Mouse (Mus musculus): ENCODE data around the gene Syngap1. TPM values are rescaled to one million over a fixed set of nuclear protein-coding genes. Genes with fewer than 3 reads are reported as not detected.
"Not testable (repeated sequence)": the region's sequence is repeated elsewhere in the genome, so short reads cannot be mapped to it uniquely, and the experiment has no call there.

The Syngap1 gene
- total RNA-seq, 1 experiment from 2014 or later, result 14.7 TPM

DNA sequence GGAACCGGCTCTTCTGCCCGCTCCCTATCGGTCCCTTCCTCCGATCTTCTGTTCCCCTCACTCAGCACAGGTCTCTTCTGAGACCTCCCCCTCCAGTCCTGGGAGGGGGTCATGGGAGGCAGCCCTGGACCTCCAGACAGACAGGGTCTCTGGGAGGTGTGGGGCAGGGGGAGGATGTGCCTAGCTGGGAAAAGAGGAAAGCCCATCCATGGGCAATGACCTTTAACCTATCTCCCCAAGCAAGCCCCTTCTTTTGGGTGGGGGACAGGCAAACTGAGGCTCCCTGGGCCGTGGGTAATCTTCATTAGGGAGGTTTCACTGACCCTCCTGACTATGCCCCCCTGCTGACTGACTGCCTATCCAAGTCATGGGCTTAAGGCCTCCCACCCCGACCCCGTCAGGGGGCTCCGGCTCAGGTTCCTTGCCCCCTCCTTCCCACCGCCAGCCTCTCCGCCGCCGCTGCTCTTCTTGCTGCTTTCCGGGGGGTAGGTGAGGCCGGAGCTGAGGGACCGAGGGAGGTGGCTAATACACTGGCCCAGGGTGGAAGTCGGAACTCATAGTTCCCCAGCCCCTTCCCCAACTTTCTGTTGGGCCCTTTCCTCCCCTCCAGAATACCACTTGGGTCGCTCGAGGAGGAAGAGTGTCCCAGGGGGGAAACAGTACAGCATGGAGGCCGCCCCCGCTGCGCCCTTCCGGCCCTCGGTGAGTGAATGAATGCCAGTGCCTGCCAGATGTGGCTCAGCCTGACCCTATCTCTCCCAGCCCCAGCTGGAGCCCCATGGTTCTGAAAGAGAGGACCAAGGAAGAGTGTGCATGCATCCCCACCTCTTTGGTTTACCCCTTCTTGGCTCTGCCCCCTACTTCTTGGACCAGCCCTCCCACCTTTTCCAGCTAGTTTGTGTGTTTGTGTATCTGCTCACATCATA lies 11.2 kb downstream of the Syngap1 start:
- ATAC-seq (replicated peaks; ENCODE audit: low read depth, poor library complexity, severe bottlenecking), result no peak

DNA sequence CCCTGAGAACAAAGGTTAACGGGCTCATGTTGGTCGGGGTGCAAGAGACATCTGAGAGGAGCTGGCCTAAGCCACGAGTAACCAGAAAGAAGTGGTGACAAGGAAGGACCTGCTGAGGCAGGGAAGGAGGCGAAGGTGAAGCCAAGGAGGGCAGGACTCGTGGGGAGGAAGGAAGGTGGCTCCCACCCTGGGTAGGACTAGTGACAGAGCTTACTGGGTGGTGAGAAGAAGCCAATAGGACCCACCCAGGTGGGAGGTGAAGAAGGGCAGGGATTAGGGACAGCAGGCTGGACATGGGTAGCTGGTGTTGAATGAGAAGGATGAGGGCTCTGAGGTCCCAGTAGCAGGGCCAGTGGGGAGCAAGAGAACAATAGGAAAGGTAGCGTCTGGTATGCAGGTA lies 12.1 kb downstream of the Syngap1 start:
- no peak for ATAC-seq (replicated peaks; ENCODE audit: low read depth, poor library complexity, severe bottlenecking)

DNA sequence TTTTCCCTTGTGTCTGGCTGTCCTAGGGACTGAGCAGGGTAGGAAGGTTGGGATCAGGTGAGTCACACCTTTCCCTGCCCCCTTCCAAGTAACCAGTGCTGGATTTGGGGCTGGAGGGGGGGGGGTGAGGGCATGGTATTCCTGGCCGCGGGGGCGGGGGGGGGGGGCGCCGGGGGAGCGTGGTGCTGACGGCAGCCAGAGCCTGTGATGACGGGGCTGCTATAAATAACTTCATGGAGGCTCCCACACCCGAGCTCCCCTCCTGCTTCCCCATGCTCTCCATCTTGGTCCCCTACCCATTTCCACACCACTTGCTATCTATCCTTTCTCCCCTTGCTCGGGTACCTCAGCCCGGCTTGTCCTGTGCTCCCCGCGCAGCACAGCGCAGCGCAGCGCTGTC lies 12.7 kb downstream of the Syngap1 start:
- ATAC-seq (replicated peaks; ENCODE audit: low read depth, poor library complexity, severe bottlenecking), result no peak

DNA sequence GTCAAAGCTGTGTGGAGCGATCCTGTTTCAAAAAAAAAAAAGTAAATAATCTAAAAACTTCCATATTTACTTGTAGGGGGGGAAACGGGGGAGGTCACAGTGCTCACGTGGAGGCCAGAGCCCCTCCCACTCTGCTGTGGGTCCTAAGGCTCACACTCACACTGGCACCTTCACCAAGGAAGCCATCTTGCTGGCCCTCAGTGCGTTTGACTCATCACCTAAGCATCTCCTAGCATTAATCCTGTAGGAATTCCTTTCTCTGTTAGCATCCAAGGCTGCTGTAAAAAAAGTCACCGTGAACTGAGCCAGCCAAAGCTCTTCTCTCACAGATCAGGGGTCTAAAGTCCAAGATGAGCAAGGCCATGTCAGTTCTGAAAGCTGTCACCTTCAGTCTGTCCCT lies 15.3 kb downstream of the Syngap1 start:
- no peak for ATAC-seq (replicated peaks; ENCODE audit: low read depth, poor library complexity, severe bottlenecking)

DNA sequence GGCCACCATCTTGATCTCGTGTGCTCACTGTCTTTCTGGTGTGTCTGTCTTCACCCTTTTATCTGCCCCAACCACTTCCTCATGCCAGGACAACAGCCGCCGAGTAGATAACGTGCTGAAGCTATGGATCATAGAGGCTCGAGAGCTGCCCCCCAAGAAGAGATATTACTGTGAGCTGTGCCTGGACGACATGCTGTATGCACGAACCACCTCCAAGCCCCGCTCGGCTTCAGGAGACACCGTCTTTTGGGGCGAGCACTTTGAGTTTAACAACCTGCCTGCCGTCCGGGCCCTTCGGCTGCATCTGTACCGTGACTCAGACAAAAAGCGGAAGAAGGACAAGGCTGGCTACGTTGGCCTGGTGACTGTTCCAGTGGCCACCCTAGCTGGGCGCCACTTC lies 15.8 kb downstream of the Syngap1 start:
- peak; percentile 75 for ATAC-seq (replicated peaks; ENCODE audit: low read depth, poor library complexity, severe bottlenecking)

DNA sequence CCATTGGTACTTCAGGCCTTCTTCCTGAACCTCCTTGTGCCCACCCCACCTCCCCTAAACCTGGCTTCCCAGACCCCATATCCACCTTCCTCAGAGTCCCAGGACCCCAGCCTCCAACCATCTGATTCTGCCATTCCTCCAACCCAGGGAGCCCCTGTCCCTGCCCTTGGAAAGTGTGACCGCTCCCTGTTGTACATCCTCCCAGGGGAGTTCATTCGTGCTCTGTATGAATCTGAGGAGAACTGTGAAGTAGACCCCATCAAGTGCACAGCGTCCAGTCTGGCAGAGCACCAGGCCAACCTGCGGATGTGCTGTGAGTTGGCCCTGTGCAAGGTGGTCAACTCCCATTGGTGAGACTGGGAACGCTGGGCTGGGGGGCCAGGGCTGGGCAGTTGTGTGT lies 16.8 kb downstream of the Syngap1 start:
- no peak for ATAC-seq (replicated peaks; ENCODE audit: low read depth, poor library complexity, severe bottlenecking)

DNA sequence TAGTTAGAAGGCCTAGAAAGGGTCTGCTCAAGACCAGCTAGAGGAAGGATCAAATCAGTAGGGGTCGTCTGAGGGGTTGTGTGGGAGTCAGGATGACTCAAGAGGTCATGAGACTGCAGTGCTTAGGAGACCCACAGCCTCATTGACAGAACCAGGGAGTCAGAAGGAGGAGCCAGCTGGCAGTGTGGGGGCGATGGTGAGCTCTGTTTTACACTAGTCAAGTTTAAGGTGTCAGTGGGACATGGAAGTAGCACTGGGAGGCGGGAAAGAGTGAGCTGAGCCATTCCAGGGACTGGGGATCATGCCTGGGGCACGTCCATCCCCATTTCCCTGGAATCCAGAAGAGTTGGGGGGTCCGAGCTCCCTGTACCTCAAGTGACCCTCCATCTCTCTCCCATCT lies 17.8 kb downstream of the Syngap1 start:
- no peak for ATAC-seq (replicated peaks; ENCODE audit: low read depth, poor library complexity, severe bottlenecking)

DNA sequence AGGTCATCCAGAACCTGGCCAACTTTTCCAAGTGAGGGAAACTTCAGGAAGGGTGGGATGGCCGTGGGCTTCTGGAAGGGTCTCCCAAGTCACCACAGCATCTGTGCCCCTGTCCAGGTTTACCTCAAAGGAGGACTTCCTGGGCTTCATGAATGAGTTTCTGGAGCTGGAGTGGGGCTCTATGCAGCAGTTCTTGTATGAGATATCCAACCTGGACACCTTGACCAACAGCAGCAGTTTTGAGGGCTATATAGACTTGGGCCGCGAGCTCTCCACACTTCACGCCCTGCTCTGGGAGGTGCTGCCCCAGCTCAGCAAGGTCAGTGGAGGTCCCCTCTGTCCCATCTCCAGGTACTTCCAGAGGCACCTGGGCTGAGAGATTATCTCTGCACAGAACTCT lies 18.8 kb downstream of the Syngap1 start:
- ATAC-seq (replicated peaks; ENCODE audit: low read depth, poor library complexity, severe bottlenecking), result no peak

DNA sequence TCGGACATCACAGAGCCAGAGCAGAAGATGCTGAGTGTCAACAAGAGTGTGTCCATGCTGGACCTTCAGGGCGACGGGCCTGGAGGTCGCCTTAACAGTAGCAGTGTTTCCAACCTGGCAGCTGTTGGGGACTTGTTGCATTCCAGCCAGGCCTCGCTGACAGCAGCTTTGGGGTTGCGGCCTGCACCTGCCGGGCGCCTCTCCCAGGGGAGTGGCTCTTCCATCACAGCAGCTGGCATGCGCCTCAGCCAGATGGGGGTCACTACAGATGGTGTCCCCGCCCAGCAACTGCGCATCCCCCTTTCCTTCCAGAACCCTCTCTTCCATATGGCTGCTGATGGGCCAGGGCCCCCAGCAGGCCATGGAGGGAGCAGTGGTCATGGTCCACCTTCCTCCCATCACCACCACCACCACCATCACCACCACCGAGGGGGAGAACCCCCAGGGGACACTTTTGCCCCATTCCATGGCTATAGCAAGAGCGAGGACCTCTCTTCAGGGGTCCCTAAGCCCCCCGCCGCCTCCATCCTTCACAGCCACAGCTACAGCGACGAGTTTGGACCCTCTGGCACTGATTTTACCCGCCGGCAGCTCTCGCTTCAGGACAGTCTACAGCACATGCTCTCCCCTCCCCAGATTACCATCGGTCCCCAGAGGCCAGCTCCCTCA lies 20.7 kb downstream of the Syngap1 start:
- ATAC-seq (replicated peaks; ENCODE audit: low read depth, poor library complexity, severe bottlenecking), result no peak

DNA sequence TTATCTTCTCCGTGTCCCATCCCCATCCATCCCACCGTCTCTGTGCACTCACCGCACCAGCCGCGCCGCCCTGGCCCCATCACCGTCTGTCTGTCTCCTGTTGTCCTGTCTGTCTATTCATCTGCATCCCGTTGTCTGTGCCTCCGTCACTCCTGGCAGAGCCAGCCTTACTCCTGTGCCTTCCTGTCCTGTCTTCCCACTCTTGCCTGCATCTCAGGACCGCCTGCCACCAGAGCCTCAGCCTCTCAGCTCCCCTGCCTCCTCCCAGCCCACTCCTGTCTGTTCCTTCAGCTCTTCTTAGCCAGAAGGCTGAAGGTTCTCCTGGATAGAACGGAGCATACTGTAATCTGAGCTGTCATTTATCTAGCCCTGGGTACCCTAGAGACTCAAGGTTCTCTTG lies 25.9 kb downstream of the Syngap1 start:
- no peak for ATAC-seq (replicated peaks; ENCODE audit: low read depth, poor library complexity, severe bottlenecking)

DNA sequence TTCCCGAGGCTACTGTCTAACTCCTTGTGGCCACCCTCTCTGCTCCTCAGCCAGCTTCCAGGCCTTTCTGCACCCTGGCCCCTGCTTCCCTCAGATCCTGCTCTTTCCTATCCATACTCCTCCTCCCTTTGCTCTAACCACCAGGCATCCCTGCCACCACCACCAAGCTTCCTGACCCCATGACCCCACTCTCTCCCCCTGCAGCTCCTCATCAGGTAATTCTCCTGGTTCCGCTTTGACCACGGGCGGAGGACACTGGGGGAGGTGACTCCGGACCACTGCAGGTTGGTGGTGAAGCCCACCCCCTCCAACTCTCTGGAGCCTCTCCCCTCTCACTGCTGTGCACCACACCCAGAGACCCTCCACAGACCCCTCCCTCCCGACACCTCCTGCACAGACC lies 26.4 kb downstream of the Syngap1 start:
- no peak for ATAC-seq (replicated peaks; ENCODE audit: low read depth, poor library complexity, severe bottlenecking)

DNA sequence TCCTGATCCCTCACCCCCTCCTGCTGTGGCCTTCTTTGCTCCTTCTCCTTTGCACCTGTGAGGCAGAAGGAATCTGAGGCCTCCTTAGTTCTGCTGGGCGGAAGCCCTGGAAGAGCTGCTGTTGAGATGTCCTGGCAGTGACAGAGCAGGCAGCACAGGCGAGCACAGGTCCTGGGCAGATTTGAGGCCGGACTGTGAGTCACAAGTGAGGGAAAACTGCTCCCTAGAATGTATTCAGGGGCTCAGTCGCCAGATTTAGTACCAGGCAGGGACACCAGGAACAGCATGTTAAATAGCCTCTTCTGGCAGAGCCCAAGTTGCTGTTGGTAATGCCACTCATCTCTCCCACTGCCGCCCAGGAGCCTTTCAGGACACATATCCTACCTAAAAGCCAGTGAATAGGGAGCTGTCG lies 27.2 kb downstream of the Syngap1 start:
- ATAC-seq (replicated peaks; ENCODE audit: low read depth, poor library complexity, severe bottlenecking), result no peak

DNA sequence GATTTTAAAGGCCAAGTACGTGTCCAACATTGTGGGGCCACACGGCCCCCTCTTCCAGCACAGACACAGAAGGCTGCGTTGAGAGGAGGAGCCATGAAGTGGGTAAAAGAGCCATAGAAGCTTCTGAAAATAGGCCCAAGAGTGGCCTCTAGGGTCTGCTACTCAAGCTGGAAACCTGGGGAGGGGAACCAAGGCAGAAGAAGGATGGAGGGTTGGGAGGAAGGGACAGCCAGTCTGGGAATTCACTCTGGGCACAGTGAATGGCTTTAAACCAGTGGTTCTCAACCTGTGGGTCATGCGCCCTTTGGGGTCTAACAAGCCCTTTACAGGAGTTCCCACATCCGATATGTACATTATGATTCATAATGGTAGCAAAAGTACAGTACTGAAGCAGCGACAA lies 28.2 kb downstream of the Syngap1 start:
- ATAC-seq (replicated peaks; ENCODE audit: low read depth, poor library complexity, severe bottlenecking), result no peak

DNA sequence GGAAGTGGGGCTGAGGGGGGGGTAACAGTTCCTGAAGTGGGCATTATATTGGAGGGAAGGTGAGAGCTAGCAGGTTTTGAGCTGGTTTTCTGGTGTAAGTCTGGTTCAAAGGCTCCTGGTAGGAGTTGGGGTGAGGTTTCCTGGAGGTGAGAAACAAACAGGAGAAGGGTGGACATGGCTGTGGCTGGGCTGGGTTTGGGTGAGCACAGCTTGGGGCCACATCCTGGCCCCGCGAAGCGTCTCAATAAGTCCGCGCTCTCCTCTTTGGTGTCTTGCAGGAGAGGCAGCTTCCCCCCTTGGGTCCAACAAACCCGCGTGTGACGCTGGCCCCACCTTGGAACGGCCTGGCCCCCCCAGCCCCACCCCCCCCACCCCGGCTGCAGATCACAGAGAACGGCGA lies 29.2 kb downstream of the Syngap1 start:
- no peak for ATAC-seq (replicated peaks; ENCODE audit: low read depth, poor library complexity, severe bottlenecking)

DNA sequence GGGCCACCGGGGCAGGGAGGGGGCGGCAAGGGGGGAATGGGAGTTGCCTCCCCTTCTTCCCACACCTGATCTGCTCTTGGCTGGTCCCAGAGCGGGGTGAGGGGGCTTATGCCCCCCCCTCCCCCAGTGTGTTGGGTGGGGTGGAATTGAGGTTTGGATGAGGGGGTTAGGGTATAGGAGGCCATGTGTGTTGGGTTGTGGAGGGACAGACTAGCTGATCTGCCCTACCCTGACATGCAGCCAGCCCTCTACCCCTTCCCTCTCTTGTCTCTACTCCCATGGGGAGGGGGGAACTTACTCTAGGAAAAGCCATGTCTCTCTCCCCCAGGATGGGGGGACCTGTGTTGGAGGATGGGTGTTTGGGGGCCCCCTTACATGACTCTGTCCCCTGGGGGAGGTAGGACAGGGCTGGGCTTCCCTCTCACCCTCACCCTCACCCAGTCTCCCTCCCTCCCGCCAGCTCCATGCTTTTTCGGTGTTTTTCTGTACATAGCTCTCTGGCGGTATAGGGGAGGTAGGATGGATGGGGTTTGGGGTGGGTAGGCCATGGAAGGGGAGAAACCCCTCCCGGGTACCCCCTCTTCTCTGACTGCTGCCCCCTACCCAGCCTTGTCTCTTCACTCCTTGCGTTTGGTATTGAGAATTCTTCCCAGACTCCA lies 30.3 kb downstream of the Syngap1 start:
- no peak for ATAC-seq (replicated peaks; ENCODE audit: low read depth, poor library complexity, severe bottlenecking)

DNA sequence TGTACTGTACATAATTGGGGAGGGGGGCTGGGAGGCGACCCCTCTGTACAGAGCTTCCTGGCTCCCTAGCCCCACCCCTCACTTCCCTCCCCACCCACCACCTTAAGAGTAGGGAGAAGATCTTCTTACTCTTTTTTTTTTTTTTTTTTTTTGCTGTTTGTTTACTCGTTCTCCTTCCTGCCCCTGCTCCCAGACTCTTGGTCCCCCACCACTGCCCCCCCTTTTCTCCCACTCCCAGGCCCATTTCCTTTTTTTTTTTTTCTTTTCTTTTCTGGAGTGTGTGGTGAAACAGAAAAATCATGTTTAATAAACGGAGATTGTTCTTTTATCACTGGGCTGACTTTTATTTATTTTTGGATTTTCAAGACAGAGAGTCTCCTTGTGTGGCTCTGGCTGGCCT lies 31.1 kb downstream of the Syngap1 start:
- no peak for ATAC-seq (replicated peaks; ENCODE audit: low read depth, poor library complexity, severe bottlenecking)

DNA sequence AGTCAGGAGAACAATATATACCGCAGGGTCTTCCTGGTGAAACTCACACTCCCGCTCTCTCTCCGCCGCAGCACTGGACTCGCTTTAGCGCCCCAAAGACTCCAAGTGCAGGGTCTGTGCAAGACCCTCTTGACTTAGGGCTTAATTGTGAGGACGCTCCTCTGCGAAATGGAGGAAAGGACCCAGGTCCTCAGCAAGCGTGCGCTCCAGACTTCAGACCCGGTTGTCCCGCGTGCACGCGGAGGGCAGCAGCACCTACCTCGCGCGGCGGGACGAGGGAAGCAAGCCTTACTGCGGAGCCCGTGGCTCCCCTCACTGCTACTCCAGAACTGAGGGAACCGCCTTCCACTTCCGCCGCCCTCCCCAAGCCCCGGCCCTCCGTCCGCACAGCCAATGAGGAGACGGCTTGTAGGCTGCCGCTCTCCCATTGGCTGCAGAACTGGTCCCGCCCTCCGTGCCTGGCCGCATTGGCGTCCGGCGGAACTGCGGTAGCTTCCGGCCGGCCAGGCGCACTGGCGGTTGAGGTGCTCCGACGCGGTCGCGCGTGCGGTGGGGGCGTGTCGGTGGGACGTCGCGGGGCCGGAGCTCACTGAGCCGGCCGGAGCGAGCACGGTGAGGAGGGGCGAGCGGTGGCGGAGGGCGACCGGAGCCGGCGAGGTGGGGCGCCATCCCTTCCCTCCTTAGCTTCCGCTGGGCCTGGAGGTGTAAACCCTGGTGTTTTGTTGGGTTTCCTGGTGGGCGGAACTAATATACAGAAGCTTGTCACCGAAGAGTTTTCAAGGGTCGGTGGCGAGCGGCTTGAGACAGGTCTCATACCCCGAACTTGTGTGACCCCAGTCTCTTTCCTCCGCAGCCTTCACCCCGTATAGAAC lies 31.9 kb downstream of the Syngap1 start, which contains the start of gene Zbtb9:
Gene Zbtb9, plus strand, starts transcription at position 465 of the 872 bp plus-strand sequence.
- peak; percentile 96 for ATAC-seq (replicated peaks; ENCODE audit: low read depth, poor library complexity, severe bottlenecking)

DNA sequence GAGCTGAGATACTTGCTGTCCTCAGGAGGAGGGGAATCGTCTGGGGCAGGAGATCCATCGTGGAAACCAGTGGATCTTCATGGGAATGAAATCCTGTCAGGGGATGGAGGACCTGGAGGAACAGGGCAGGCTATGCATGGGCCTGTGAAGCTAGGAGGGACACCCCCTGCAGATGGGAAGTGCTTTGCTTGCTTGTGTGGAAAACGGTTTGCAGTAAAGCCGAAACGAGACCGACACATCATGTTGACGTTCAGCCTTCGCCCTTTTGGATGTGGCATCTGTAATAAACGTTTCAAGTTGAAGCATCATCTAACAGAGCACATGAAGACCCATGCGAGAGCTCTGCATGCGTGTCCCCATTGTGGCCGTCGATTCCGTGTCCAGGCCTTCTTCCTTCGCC lies 33.5 kb downstream of the Syngap1 start:
- no peak for ATAC-seq (replicated peaks; ENCODE audit: low read depth, poor library complexity, severe bottlenecking)

DNA sequence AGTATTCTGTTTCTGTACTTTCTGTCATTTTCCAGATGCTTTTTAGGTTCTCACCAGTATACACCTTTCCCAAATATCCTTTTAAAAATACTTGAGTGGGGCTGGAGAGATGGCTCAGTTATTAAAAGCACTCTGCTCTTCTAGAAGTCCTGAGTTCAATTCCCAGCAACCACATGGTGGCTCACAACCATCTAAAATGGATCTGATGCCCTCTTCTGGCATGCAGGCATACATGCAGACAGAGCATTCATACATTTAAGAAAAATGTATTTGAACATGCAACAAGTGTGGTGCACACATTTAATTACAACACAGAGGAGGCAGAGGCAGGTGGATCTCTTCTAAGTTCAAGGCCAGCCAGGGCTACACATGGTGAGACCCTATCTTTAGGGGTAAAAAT lies 34.4 kb downstream of the Syngap1 start:
- ATAC-seq (replicated peaks; ENCODE audit: low read depth, poor library complexity, severe bottlenecking), result no peak

DNA sequence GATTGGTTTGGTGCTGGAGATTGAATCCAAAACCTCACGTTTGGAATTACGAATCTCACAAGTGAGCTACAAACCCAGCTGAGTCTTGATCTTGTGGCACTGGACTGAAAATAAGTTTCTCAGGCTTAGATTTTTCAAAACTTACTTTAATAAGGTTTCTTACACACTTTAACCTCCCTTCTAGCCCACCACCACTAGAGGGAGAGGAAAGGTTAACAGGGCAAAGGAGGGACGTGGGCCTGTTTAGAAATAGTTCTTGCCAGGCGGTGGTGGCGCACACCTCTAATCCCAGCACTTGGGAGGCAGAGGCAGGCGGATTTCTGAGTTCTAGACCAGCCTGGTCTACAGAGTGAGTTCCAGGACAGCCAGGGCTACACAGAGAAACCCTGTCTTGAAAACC lies 36.3 kb downstream of the Syngap1 start:
- ATAC-seq (replicated peaks; ENCODE audit: low read depth, poor library complexity, severe bottlenecking), result not testable (repeated sequence)
